Mouse (Mus musculus) CD4-positive, CD25-positive, alpha-beta regulatory T cell, adult 9 weeks (primary cell): ENCODE results near the gene Cdkn2aipnl. TPM values are rescaled to one million over a fixed set of nuclear protein-coding genes. Genes with fewer than 3 reads are reported as not detected.

Source experiments
- polyA plus RNA-seq: library from polyadenylated mRNA; unstranded; fragments of 100-300 nt; shearing (Covaris generic); gene quantifications from one replicate; pipeline ENCODE4 v1.2.1, GENCODE M21; 2017

Gene Cdkn2aipnl
- polyA plus RNA-seq = 116 TPM

DNA sequence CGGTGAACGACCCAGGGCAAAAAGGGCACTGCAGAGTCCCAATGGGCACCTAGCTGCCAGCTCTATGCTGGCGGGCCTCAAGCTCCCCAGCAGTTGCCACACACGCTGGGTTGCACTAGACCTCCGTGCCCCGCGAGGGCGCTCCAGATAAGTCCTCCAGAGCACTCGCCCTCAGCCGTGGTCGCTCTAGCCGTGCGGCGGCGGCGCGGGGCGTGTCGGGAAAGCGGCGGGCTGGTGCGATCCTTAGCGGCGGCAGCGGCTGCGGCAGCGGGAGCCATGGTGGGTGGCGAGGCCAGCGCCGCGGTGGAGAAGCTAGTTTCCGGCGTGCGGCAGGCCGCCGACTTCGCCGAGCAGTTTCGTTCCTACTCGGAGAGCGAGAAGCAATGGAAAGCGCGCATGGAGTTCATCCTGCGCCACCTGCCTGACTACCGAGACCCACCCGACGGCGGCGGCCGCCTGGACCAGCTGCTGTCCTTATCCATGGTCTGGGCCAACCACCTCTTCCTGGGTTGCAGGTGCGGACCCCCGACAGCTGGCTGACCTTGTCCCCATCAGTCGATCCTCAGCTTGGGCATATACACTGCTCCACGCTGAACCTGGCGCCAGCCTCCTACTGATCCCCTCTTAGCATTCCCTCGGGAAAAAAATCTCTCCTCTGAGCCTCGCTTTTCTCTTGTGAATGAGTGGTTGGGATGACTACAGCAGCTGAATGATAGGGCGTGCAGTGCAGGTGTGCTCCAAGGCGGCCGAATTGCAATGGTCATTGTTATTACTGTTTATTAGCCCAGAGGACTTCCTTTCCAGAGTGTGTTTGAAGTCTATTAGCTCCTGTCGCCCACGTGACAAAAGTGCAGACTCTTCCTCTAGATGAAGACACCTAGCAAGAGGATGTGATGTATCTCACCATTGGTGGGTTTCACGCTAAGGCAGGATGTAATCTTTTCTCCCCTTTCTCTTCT, at the start of gene Cdkn2aipnl:
TSS of gene Cdkn2aipnl (plus strand) at position 219 of the 959 bp plus-strand sequence.

DNA sequence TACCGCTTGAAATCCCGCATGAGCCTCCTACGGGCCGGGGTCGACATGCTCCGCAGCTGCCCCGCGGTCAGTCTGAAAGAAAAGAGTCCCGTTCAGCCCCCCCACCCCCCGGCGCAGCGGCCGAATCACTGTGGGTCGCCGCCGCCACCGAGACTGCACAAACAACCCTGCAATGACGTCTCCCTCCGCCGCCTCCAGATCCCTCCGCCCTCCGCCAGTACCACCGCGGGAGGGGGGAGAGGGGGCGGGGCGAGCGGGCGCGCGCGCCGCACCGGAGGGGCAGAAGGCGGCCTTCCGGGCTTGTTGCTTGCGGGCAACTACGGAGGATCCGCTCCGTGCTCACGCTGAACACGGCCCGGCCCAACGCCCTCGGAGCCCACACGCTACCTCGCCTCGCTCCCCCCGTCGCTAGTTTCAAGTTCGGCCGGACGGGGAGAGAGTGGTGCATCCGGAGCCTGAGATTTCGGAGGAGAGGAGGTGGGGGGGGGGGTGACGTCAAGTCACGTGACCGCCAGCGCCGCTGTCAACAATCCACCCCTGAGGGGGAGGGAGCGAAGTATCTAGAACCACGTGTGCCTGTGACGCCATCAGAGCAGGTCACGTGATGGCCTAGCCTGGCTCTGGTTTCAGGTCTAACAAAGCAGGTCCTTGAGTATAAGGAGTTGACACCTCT, 33.0 kb downstream of the Cdkn2aipnl start, which contains the start of gene Ube2b:
TSS of gene Ube2b (minus strand) at position 473 of the 673 bp plus-strand sequence.

DNA sequence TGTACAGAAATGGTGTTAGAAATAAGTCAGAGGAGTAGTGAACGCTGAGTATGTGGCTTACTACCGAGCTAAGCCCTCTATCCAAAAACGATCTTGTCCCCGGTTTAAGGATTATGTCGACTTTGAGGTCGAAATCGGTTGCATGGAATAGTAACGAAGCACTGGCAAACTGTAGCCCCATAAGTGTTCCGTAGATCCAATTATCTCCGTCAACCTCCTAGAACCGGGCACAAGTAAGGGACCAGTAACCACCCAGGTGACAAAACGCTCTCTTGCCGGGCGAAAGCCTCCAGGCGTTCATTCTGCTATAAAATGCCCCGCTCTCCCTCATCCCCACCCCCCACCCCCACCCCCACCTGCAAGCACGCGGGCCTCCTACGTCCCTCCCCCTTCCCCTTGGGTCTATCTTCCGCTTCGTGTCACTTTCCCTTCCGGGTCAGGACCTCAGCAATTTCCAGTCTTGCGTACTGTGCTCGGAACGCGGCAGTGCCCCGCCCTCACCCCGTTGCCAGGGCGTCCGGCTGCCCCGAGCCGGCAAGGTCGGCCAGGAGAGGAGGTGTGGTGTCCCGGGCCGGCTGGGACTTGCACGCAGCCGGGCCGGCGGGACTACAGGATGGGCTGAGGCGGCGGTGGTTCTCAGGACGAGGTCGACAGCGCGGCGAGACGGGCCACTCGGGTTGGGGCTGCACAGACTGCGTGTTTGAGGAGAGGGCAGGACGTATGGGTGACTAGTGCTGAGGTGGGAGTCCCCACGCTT, 36.5 kb downstream of the Cdkn2aipnl start, which contains the start of gene Cdkl3:
TSS of gene Cdkl3 (plus strand) at position 450 of the 757 bp plus-strand sequence.

Other genes with a start within 250 kb of the Cdkn2aipnl start
- gene Sec24a, start 204.0 kb upstream of the Cdkn2aipnl start, polyA plus RNA-seq = 19.7 TPM
- gene Sar1b, start 204.0 kb upstream of the Cdkn2aipnl start, polyA plus RNA-seq = 127 TPM
- gene Jade2, start 110.0 kb upstream of the Cdkn2aipnl start, polyA plus RNA-seq = 8.5 TPM
- gene Ube2b, start 33.1 kb downstream of the Cdkn2aipnl start, polyA plus RNA-seq = 328 TPM
- 7.1 TPM for gene Cdkl3, start 36.6 kb downstream of the Cdkn2aipnl start, polyA plus RNA-seq
- 6.3 TPM for gene Ppp2ca, start 131.0 kb downstream of the Cdkn2aipnl start, polyA plus RNA-seq
- gene Olfr1373, start 177.9 kb downstream of the Cdkn2aipnl start, polyA plus RNA-seq = not detected
- not detected for gene Olfr1371, start 246.3 kb downstream of the Cdkn2aipnl start, polyA plus RNA-seq